Mouse (Mus musculus) hindbrain, postnatal 0 days (tissue): ENCODE data around the gene Usp7. TPM values are rescaled to one million over a fixed set of nuclear protein-coding genes. Genes with fewer than 3 reads are reported as not detected.

Experiments used
- ATAC-seq: fragments of 200-750 bp; cut with Nextera tagmentation; 2 replicates; pipeline ENCODE4 v1.8.0; 2017; ENCODE audit warnings: mild to moderate bottlenecking, moderate TSS enrichment, moderate library complexity
- DNase-seq: peaks from one replicate; pipeline ENCODE4 v3.0.0-alpha.2; 2015; ENCODE audit warnings: low spot score
- H3K27ac ChIP-seq: fragments of 300-500 bp; sonication (generic); 2 replicates; pipeline ENCODE4 v1.5.1; 2014; ENCODE audit warnings: mild to moderate bottlenecking
- H3K27me3 ChIP-seq: fragments of 300-500 bp; sonication (generic); 2 replicates; pipeline ENCODE4 v1.6.1; 2014; ENCODE audit warnings: low read length, mixed read lengths; ENCODE audit not compliant: insufficient read depth
- H3K36me3 ChIP-seq: fragments of 300-500 bp; sonication (generic); 2 replicates; pipeline ENCODE4 v1.6.1; 2014; ENCODE audit warnings: low read length, mixed read lengths; ENCODE audit not compliant: insufficient read depth
- H3K4me1 ChIP-seq: fragments of 300-500 bp; sonication (generic); 2 replicates; pipeline ENCODE4 v1.6.1; 2014; ENCODE audit warnings: antibody characterized with exemption, low read length, mixed read lengths; ENCODE audit not compliant: insufficient read depth
- H3K4me2 ChIP-seq: fragments of 300-500 bp; sonication (generic); 2 replicates; pipeline ENCODE4 v1.6.1; 2014; ENCODE audit warnings: low read depth, mild to moderate bottlenecking, low read length, moderate library complexity, mixed read lengths
- H3K4me3 ChIP-seq: fragments of 300-500 bp; sonication (generic); 2 replicates; pipeline ENCODE4 v1.5.1; 2014; ENCODE audit warnings: low read length
- H3K9ac ChIP-seq: fragments of 300-500 bp; sonication (generic); replicated peaks from 2 replicates; pipeline ENCODE4 v1.6.1; 2014; ENCODE audit warnings: mild to moderate bottlenecking, low read length, moderate library complexity, mixed read lengths
- H3K9me3 ChIP-seq: fragments of 300-500 bp; sonication (generic); 2 replicates; pipeline ENCODE4 v1.6.1; 2016; ENCODE audit warnings: low read length, mixed read lengths
- CTCF ChIP-seq: IDR thresholded peaks from 2 replicates; pipeline ENCODE4 v1.5.1; 2016; ENCODE audit warnings: antibody characterized with exemption, control low read depth, low read depth
- WGBS: fragments of 180-500 bp; shearing (Covaris S2); extraction: QIAGEN DNeasy Blood & Tissue Kit; methylation state at CpG from one replicate; pipeline ENCODE4 v1.1.7; 2014; 5-methylcytosine and 5-hydroxymethylcytosine counted together
- polyA plus RNA-seq: library from polyadenylated mRNA; unstranded; fragments of >200 nt; fragmentation: Nextera tagmentation; extraction: Ambion mirVana; gene quantifications from 2 replicates; pipeline ENCODE4 v1.2.1, GENCODE M21; 2015
- total RNA-seq: library from RNA; depleted of rRNA; stranded (reverse); fragments of >200 nt; gene quantifications from 2 replicates; pipeline ENCODE4 v1.2.3, GENCODE M21; 2014

The Usp7 gene
- total and polyA plus RNA-seq, 2 experiments from 2014 or later = 18.9 to 83.7 TPM

- Histone ChIP-seq H3K9ac (no peak overlapping the region), H3K4me2 (no peak overlapping the region), H3K27ac (0 out of 2 replicates have a peak overlapping the region, but pooled peaks have one; percentile 20), H3K9me3 (no peaks in the 10 kb centered on the region), H3K4me3 (no peak overlapping the region), H3K4me1 (peaks cover 26% of the 10 kb centered on the region; the same call in 1 of the 2 replicates), H3K36me3 (peaks cover 10% of the 10 kb centered on the region; the same call in 1 of the 2 replicates), H3K27me3 (no peaks in the 10 kb centered on the region)
- DNase-seq = no peak
- TF ChIP-seq CTCF = no peak
- 56% methylated on average over 2 of the region's 2 CpGs for WGBS
- ATAC-seq = no peak
Measured at GRCm38 (mm10) chr16:8666452-8666851, 125.7 kb downstream of the Usp7 start.

GRCm38 (mm10) chr16:8665367-8665766, 126.7 kb downstream of the Usp7 start:
- Histone ChIP-seq H3K4me3 (no peak overlapping the region), H3K9ac (no peak overlapping the region), H3K27ac (no peak overlapping the region), H3K27me3 (no peaks in the 10 kb centered on the region), H3K9me3 (no peaks in the 10 kb centered on the region), H3K4me2 (no peak overlapping the region), H3K36me3 (peaks cover 13% of the 10 kb centered on the region; the same call in 1 of the 2 replicates), H3K4me1 (peaks cover 20% of the 10 kb centered on the region; the same call in 1 of the 2 replicates)
- whole genome bisulfite sequencing = 85% methylated on average over 5 of the region's 5 CpGs
- TF ChIP-seq CTCF = no peak
- ATAC-seq = no peak
- DNase-seq = no peak

GRCm38 (mm10) chr16:8663606-8664539, 128.2 kb downstream of the Usp7 start:
- H3K4me1 ChIP-seq = peaks cover 11% of the 10 kb centered on the region; the same call in 1 of the 2 replicates
- no peak for TF ChIP-seq CTCF
- peak overlapping the region; percentile 65 for H3K27ac ChIP-seq
- H3K27me3 ChIP-seq = no peaks in the 10 kb centered on the region
- peaks cover 23% of the 10 kb centered on the region for H3K36me3 ChIP-seq
- peak; percentile 44; the same call in 1 of the 2 replicates for ATAC-seq
- peak; percentile 52 for DNase-seq
- no peak overlapping the region for H3K4me3 ChIP-seq
- 73% methylated on average over 24 of the region's 24 CpGs for WGBS
- H3K9ac ChIP-seq = no peak overlapping the region
- H3K9me3 ChIP-seq = no peaks in the 10 kb centered on the region
- no peak overlapping the region for H3K4me2 ChIP-seq

GRCm38 (mm10) chr16:8663022-8663421, 129.1 kb downstream of the Usp7 start:
- Histone ChIP-seq H3K36me3 (peaks cover 23% of the 10 kb centered on the region), H3K4me2 (no peak overlapping the region), H3K9me3 (no peaks in the 10 kb centered on the region), H3K4me1 (peaks cover 5% of the 10 kb centered on the region; the same call in 1 of the 2 replicates), H3K4me3 (no peak overlapping the region), H3K9ac (no peak overlapping the region), H3K27me3 (no peaks in the 10 kb centered on the region), H3K27ac (peak overlapping the region; percentile 65)
- no peak for TF ChIP-seq CTCF
- ATAC-seq = no peak
- 69% methylated on average over 2 of the region's 2 CpGs for WGBS
- DNase-seq = no peak

- Histone ChIP-seq H3K9ac (no peak overlapping the region), H3K4me1 (no peaks in the 10 kb centered on the region), H3K27ac (no peak overlapping the region), H3K9me3 (no peaks in the 10 kb centered on the region), H3K4me3 (no peak overlapping the region), H3K36me3 (peaks cover 42% of the 10 kb centered on the region), H3K27me3 (no peaks in the 10 kb centered on the region), H3K4me2 (no peak overlapping the region)
- no peak for TF ChIP-seq CTCF
- DNase-seq (no peak), ATAC-seq (no peak)
- 84% methylated on average over 4 of the region's 4 CpGs for WGBS
Measured at GRCm38 (mm10) chr16:8658764-8659163, 133.3 kb downstream of the Usp7 start.

- TF ChIP-seq CTCF = no peak
- no peak overlapping the region for H3K27ac ChIP-seq
- DNase-seq (no peak), ATAC-seq (no peak)
- H3K4me2 ChIP-seq = no peak overlapping the region
- 75% methylated on average over 4 of the region's 4 CpGs for WGBS
- no peaks in the 10 kb centered on the region for H3K27me3 ChIP-seq
- no peak overlapping the region for H3K4me3 ChIP-seq
- no peak overlapping the region for H3K9ac ChIP-seq
- H3K9me3 ChIP-seq = no peaks in the 10 kb centered on the region
- H3K4me1 ChIP-seq = no peaks in the 10 kb centered on the region
- H3K36me3 ChIP-seq = peaks cover 46% of the 10 kb centered on the region
Measured at GRCm38 (mm10) chr16:8658349-8658748, 133.8 kb downstream of the Usp7 start.

GRCm38 (mm10) chr16:8656256-8656655, 135.9 kb downstream of the Usp7 start:
- no peak overlapping the region for H3K4me2 ChIP-seq
- H3K27me3 ChIP-seq = no peaks in the 10 kb centered on the region
- WGBS = 80% methylated on average over 2 of the region's 2 CpGs
- peaks cover 55% of the 10 kb centered on the region for H3K36me3 ChIP-seq
- no peak for TF ChIP-seq CTCF
- H3K9ac ChIP-seq = no peak overlapping the region
- H3K9me3 ChIP-seq = no peaks in the 10 kb centered on the region
- no peak overlapping the region for H3K27ac ChIP-seq
- DNase-seq (no peak), ATAC-seq (no peak)
- H3K4me1 ChIP-seq = no peaks in the 10 kb centered on the region
- no peak overlapping the region for H3K4me3 ChIP-seq
